ENCODE assay signal across 13 mouse cellular contexts in the genomic region with DNA sequence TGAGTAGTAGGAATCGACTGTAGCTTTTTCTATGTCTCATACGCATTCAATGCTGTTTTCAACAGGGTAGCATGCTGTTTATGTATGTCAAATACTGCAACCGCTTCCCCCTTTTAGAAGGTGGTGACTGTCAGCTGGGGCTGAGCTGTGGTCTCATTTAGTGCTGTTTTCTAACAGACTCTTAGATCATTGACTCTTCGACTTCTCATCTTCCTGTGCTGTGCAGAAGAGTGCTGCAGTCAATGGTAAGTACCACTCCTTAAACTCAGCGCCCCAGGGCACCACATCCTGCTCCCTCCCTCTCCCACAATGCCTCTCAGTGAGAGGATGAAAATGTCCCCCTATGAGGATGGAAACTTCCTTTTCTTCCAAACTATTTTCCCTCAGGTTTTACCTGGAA.
DNase-seq lines count a peak whose midpoint lies in the region; ATAC-seq and TF ChIP-seq lines count a peak whose summit lies in the region.
"Had no signal": no experiment of that assay in that cellular context is flagged by ENCODE, and none has a peak within 500 bp of the region (broad histone marks: within the 10 kb centered on the region; RNA-seq: fewer than 3 reads in every experiment).

No protein-coding gene starts in this region.

- H3K9ac ChIP-seq in limb, embryonic 12.5 days (replicated peaks), result no peak overlapping the region
- no peak overlapping the region for H3K9ac ChIP-seq in midbrain, embryonic 15.5 days
- H3K9ac ChIP-seq: forebrain, embryonic 12.5 days had no signal

- H3K36me3 ChIP-seq in limb, embryonic 12.5 days, result no peaks in the 10 kb centered on the region
- no peaks in the 10 kb centered on the region for H3K36me3 ChIP-seq in limb, embryonic 10.5 days
- H3K36me3 ChIP-seq in myocyte (ENCODE audit: control insufficient read depth, insufficient read depth), result no peaks in the 10 kb centered on the region
- H3K36me3 ChIP-seq in midbrain, embryonic 15.5 days (replicated peaks), result no peaks in the 10 kb centered on the region
- H3K36me3 ChIP-seq: forebrain, embryonic 12.5 days had no signal

- peaks cover 20% of the 10 kb centered on the region for H3K4me1 ChIP-seq in limb, embryonic 12.5 days (replicated peaks)
- H3K4me1 ChIP-seq in limb, embryonic 10.5 days, result peaks cover 11% of the 10 kb centered on the region
- no peaks in the 10 kb centered on the region for H3K4me1 ChIP-seq in midbrain, embryonic 15.5 days

- H3K79me2 ChIP-seq in myocyte (ENCODE audit: control insufficient read depth, insufficient read depth), result no peaks in the 10 kb centered on the region

- WGBS in limb, embryonic 12.5 days, result 75% methylated on average over 5 of the region's 5 CpGs
- 77% methylated on average over 5 of the region's 5 CpGs for WGBS in limb, embryonic 10.5 days
- 88% methylated on average over 5 of the region's 5 CpGs for WGBS in midbrain, embryonic 15.5 days

- no peak overlapping the region for H3K4me3 ChIP-seq in limb, embryonic 12.5 days (replicated peaks)
- no peak overlapping the region for H3K4me3 ChIP-seq in limb, embryonic 10.5 days
- no peak overlapping the region for H3K4me3 ChIP-seq in myocyte
- H3K4me3 ChIP-seq in midbrain, embryonic 15.5 days, result no peak overlapping the region
- H3K4me3 ChIP-seq: forebrain, embryonic 12.5 days had no signal

- no peaks in the 10 kb centered on the region for H3K27me3 ChIP-seq in limb, embryonic 12.5 days
- H3K27me3 ChIP-seq in limb, embryonic 10.5 days (ENCODE audit: low read depth, poor library complexity, severe bottlenecking), result no peaks in the 10 kb centered on the region
- no peaks in the 10 kb centered on the region for H3K27me3 ChIP-seq in myocyte (ENCODE audit: control insufficient read depth, insufficient read depth, insufficient read length)
- no peaks in the 10 kb centered on the region for H3K27me3 ChIP-seq in midbrain, embryonic 15.5 days (replicated peaks)
- H3K27me3 ChIP-seq: forebrain, embryonic 12.5 days had no signal

- TF ChIP-seq POLR2A in myocyte (IDR thresholded peaks at IDR 0.05; ENCODE audit: insufficient read length, low read depth), result no peak

- H3K9me3 ChIP-seq in limb, embryonic 12.5 days, result no peaks in the 10 kb centered on the region
- no peaks in the 10 kb centered on the region for H3K9me3 ChIP-seq in limb, embryonic 10.5 days (replicated peaks)
- no peaks in the 10 kb centered on the region for H3K9me3 ChIP-seq in midbrain, embryonic 15.5 days
- H3K9me3 ChIP-seq: forebrain, embryonic 12.5 days had no signal

- no peak overlapping the region for H3K4me2 ChIP-seq in limb, embryonic 12.5 days
- peak overlapping the region; percentile 63 for H3K4me2 ChIP-seq in myocyte (ENCODE audit: low read depth)
- H3K4me2 ChIP-seq in midbrain, embryonic 15.5 days, result no peak overlapping the region
- H3K4me2 ChIP-seq: forebrain, embryonic 12.5 days; midbrain, embryonic 11.5 days had no signal

- DNase-seq in limb, embryonic 10.5 days (ENCODE audit: low spot score), result no peak
- DNase-seq in thymus, postnatal 36 days, result peak; percentile 47 to 68
- no peak for DNase-seq in retina, postnatal 1 day
- DNase-seq in cerebellum, postnatal 36 days, result no peak
- DNase-seq: cerebellum, adult 2 months; heart, adult 18-20 months had no signal

- H3K27ac ChIP-seq in limb, embryonic 12.5 days, result 0 out of 2 replicates have a peak overlapping the region, but pooled peaks have one; percentile 29
- no peak overlapping the region; the same call in 1 of the 2 replicates for H3K27ac ChIP-seq in limb, embryonic 10.5 days
- no peak overlapping the region for H3K27ac ChIP-seq in midbrain, embryonic 15.5 days
- H3K27ac ChIP-seq: forebrain, embryonic 12.5 days; hindbrain, postnatal 0 days had no signal

- no peak overlapping the region for H3ac ChIP-seq in myocyte (ENCODE audit: control insufficient read depth, insufficient read length)

- ATAC-seq in limb, embryonic 12.5 days (ENCODE audit: insufficient number of reproducible peaks, insufficient read depth, low FRiP score, low TSS enrichment, low read depth), result no peak
- ATAC-seq in common myeloid progenitor, adult 5-6 weeks (replicated peaks; ENCODE audit: low read depth, poor library complexity, severe bottlenecking), result peak; percentile 81
- no peak for ATAC-seq in midbrain, embryonic 15.5 days (replicated peaks)
- ATAC-seq: hindbrain, postnatal 0 days had no signal

TF ChIP-seq in myocyte, 11 proteins besides CTCF, POLR2A, EP300 and RAD21:
- TF ChIP-seq MYOD1 (IDR thresholded peaks at IDR 0.05; ENCODE audit: control insufficient read depth in 1 of 3, insufficient read length in 2 of 3, low read depth in 2 of 3) (no peak), POLR2AphosphoS2 (IDR thresholded peaks at IDR 0.05; ENCODE audit: insufficient read length, low read depth) (no peak), SRF (IDR thresholded peaks at IDR 0.05; ENCODE audit: control insufficient read depth, insufficient read length, low read depth) (no peak), CEBPB (IDR thresholded peaks at IDR 0.05; ENCODE audit: insufficient read depth, poor library complexity, severe bottlenecking) (no peak), TCF12 (IDR thresholded peaks at IDR 0.05; ENCODE audit: insufficient read depth, poor library complexity, severe bottlenecking) (no peak), TCF3 (IDR thresholded peaks at IDR 0.05; ENCODE audit: insufficient read length, low read depth) (no peak), REST (IDR thresholded peaks at IDR 0.05; ENCODE audit: insufficient read depth, insufficient read length) (no peak), USF1 (IDR thresholded peaks at IDR 0.05; ENCODE audit: low read depth) (no peak), MYOG (IDR thresholded peaks at IDR 0.05; ENCODE audit: control insufficient read depth in 1 of 3, insufficient read depth in 1 of 3, insufficient read length in 2 of 3, low read depth in 2 of 3) (no peak), E2F4 (IDR thresholded peaks at IDR 0.05; ENCODE audit: insufficient read depth) (no peak), MAX (IDR thresholded peaks at IDR 0.05; ENCODE audit: low read depth) (no peak)

Comparison
In these comparisons a context has a peak if more than half of its experiments do, and no peak if none do; other contexts are left out.
1. DNase-seq: peak in thymus, postnatal 36 days (2 of 2); none in limb, embryonic 10.5 days (single experiment), retina, postnatal 1 day (single experiment) and cerebellum, postnatal 36 days (0 of 2).